Mouse (Mus musculus) embryonic facial prominence, embryonic 13.5 days (tissue): ENCODE measurements at regions not wholly inside any gene's neighbourhood (a gene's known extent, or its start where the extent isn't known, plus 50 kb on each side); places are given as distances from the start of the nearest gene placed in this dataset.

Source experiments
- ATAC-seq: fragments of 200-750 bp; cut with Nextera tagmentation; 2 replicates; pipeline ENCODE4 v1.8.0; 2017; ENCODE audit warnings: low read depth; ENCODE audit not compliant: insufficient number of reproducible peaks, insufficient read depth, low FRiP score, low TSS enrichment
- H3K27ac ChIP-seq: fragments of 300-500 bp; sonication (generic); 2 replicates; pipeline ENCODE4 v1.5.1; 2015; ENCODE audit warnings: moderate library complexity, mild to moderate bottlenecking, inconsistent platforms
- H3K27me3 ChIP-seq: fragments of 300-500 bp; sonication (generic); 2 replicates; pipeline ENCODE4 v1.6.1; 2015; ENCODE audit warnings: mild to moderate bottlenecking, inconsistent platforms
- H3K36me3 ChIP-seq: fragments of 300-500 bp; sonication (generic); 2 replicates; pipeline ENCODE4 v1.6.1; 2015; ENCODE audit warnings: mild to moderate bottlenecking, inconsistent platforms
- H3K4me1 ChIP-seq: fragments of 300-500 bp; sonication (generic); 2 replicates; pipeline ENCODE4 v1.6.1; 2015; ENCODE audit warnings: inconsistent platforms
- H3K4me2 ChIP-seq: fragments of 300-500 bp; sonication (generic); 2 replicates; pipeline ENCODE4 v1.6.1; 2015; ENCODE audit warnings: moderate library complexity, mild to moderate bottlenecking, inconsistent platforms
- H3K4me3 ChIP-seq: fragments of 300-500 bp; sonication (generic); 2 replicates; pipeline ENCODE4 v1.5.1; 2015; ENCODE audit warnings: mild to moderate bottlenecking, inconsistent platforms
- H3K9ac ChIP-seq: fragments of 300-500 bp; sonication (generic); 2 replicates; pipeline ENCODE4 v1.6.1; 2015; ENCODE audit warnings: mild to moderate bottlenecking, inconsistent platforms
- H3K9me3 ChIP-seq: fragments of 300-500 bp; sonication (generic); 2 replicates; pipeline ENCODE4 v1.6.1; 2016; ENCODE audit warnings: inconsistent platforms
- WGBS: fragments of 180-500 bp; shearing (Covaris S2); methylation state at CpG from one replicate; pipeline ENCODE4 v1.1.7; 2015; ENCODE audit warnings: mixed read lengths; 5-methylcytosine and 5-hydroxymethylcytosine counted together

- Histone ChIP-seq H3K27me3 (no peaks in the 10 kb centered on the region), H3K9me3 (0 out of 2 replicates have a peak, but pooled peaks cover 3% of the 10 kb centered on the region), H3K4me1 (peaks cover 9% of the 10 kb centered on the region), H3K4me2 (no peak overlapping the region), H3K9ac (no peak overlapping the region), H3K4me3 (no peak overlapping the region), H3K36me3 (no peaks in the 10 kb centered on the region), H3K27ac (peak overlapping the region; percentile 70)
- no peak for ATAC-seq
- WGBS = 54% methylated on average over 13 of the region's 13 CpGs
These were observed 236.5 kb upstream of the Klf3 start for GRCm38 (mm10) chr5:64566451-64567390.

- Histone ChIP-seq H3K27me3 (no peaks in the 10 kb centered on the region), H3K9me3 (0 out of 2 replicates have a peak, but pooled peaks cover 3% of the 10 kb centered on the region), H3K27ac (no peak overlapping the region), H3K4me3 (no peak overlapping the region), H3K4me2 (no peak overlapping the region), H3K9ac (no peak overlapping the region), H3K36me3 (no peaks in the 10 kb centered on the region), H3K4me1 (peaks cover 9% of the 10 kb centered on the region)
- no peak for ATAC-seq
- 89% methylated on average over 5 of the region's 5 CpGs for WGBS
These were observed 235.4 kb upstream of the Klf3 start for GRCm38 (mm10) chr5:64567813-64568212.

DNA sequence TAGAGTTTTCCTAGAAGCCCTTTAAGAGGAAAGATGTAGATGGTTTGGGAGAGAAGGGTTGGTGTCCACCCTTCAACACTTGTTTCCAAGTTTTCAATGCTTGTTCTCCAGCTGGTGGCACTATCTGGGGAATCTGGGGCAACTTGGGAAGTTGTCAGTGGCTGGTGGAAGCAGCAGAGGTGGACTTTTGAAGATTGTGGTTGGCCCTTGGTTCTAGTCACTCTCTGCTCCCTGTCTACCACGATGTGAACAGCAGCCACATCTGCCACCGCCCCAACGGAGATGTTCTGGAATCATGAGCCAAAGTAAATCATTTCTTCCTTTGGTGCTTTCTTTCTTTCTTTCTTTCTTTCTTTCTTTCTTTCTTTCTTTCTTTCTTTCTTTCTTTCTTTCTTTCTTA is 234.9 kb upstream of the Klf3 start:
- Histone ChIP-seq H3K4me3 (no peak overlapping the region), H3K4me1 (peaks cover 9% of the 10 kb centered on the region), H3K27me3 (no peaks in the 10 kb centered on the region), H3K4me2 (no peak overlapping the region), H3K36me3 (no peaks in the 10 kb centered on the region), H3K27ac (no peak overlapping the region), H3K9ac (no peak overlapping the region), H3K9me3 (0 out of 2 replicates have a peak, but pooled peaks cover 3% of the 10 kb centered on the region)
- no peak for ATAC-seq
- 87% methylated on average over 3 of the region's 3 CpGs for WGBS

GRCm38 (mm10) chr5:64574386-64574785 is 228.8 kb upstream of the Klf3 start:
- H3K4me1 ChIP-seq = peaks cover 21% of the 10 kb centered on the region
- no peaks in the 10 kb centered on the region for H3K9me3 ChIP-seq
- WGBS = 87% methylated on average over 10 of the region's 10 CpGs
- no peak for ATAC-seq
- H3K27ac ChIP-seq = no peak overlapping the region
- H3K4me3 ChIP-seq = no peak overlapping the region
- no peaks in the 10 kb centered on the region for H3K27me3 ChIP-seq
- H3K36me3 ChIP-seq = no peaks in the 10 kb centered on the region
- no peak overlapping the region for H3K4me2 ChIP-seq
- H3K9ac ChIP-seq = no peak overlapping the region

DNA sequence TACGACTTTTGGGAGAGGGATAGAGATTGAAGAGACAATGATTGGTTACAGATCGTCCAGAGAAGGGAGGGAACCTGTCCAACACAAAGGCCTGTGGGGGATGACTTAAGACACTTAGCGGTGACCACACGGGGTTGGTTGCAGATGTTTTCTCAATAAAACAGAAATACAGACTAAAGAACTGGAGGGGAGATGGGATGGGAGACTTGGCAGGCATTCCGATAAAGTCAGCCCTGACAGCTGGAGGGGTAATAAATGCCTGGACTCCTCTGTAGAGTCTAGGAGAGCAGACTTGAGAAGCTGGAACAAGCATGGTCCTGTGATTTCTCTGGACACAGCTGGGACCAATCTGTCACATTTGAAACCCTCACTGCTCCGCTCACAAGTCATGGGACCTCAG is 227.3 kb upstream of the Klf3 start:
- WGBS = 63% methylated on average over 6 of the region's 6 CpGs
- H3K27ac ChIP-seq = no peak overlapping the region

DNA sequence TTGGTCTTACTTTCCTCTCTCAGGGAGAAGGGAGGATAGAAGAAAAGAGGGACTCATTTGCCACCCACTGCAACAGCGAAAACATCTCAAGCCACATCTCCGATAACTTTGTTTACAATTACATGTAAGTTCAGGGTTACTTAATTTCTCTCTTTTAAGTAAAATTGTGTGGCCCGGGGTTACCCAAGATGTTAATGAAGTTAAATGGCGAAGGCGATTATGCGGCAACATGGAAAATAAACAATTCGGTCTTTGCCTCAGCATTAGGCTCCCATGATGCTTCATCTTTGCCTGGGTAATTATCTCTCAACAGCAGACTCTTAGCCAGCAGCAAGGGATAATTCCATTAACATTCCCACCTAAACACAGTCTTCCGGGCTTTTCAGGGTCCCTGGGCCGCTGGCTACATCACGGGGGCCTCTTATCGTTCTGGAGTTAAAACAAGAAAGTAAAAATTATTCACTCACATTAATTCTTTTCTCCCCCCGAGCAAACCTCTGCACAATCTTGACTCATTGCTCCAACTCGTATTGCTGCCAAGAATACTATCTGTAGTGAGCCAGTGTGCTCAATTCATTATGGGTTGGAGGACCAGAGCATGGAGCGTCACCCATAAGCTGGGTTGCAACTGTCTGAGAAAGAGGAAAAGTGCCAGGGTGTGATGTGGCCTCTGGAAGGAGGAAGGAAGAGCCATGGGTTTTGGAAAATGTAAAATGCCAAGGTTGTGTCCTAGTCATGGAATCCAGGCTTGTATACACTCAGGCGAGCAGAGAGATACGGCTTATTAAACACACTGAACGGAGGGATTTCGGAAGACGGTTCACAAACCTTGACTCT is 226.5 kb upstream of the Klf3 start:
- WGBS = 64% methylated on average over 19 of the region's 19 CpGs
- no peak overlapping the region for H3K27ac ChIP-seq
- no peak for ATAC-seq

More for the DNA sequence above, 227.3 kb upstream of the Klf3 start:
- H3K4me1 ChIP-seq = peaks cover 34% of the 10 kb centered on the region
- no peaks in the 10 kb centered on the region for H3K9me3 ChIP-seq
- H3K9ac ChIP-seq = no peak overlapping the region
- ATAC-seq = no peak
- H3K4me3 ChIP-seq = no peak overlapping the region
- no peak overlapping the region for H3K4me2 ChIP-seq
- H3K27me3 ChIP-seq = no peaks in the 10 kb centered on the region
- H3K36me3 ChIP-seq = no peaks in the 10 kb centered on the region

DNA sequence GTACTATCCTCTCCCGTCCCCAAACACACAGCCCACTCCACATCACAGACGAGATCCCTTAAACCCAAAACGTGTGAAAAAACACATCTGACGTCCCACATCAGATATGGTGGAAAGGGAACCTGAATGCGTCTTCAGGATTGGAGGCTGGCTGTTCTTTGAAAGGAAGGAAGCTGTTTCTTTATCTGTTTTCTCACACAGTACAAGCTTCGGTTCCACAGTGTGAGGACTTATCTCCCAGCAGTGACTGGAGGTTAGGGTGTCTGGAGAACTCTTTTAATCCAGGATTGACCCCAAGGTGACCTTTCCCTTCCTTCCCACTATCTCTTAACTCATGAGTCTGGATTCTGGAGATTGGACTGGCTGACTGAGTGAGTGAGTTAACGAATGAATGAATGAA is 225.8 kb upstream of the Klf3 start:
- no peaks in the 10 kb centered on the region for H3K9me3 ChIP-seq
- H3K4me1 ChIP-seq = peaks cover 44% of the 10 kb centered on the region
- no peaks in the 10 kb centered on the region for H3K27me3 ChIP-seq
- 77% methylated on average over 7 of the region's 7 CpGs for WGBS
- no peak overlapping the region for H3K4me2 ChIP-seq
- ATAC-seq = no peak
- H3K27ac ChIP-seq = no peak overlapping the region
- no peaks in the 10 kb centered on the region for H3K36me3 ChIP-seq
- H3K9ac ChIP-seq = no peak overlapping the region
- no peak overlapping the region for H3K4me3 ChIP-seq

More for the DNA sequence above, 226.5 kb upstream of the Klf3 start:
- Histone ChIP-seq H3K9me3 (no peaks in the 10 kb centered on the region), H3K36me3 (no peaks in the 10 kb centered on the region), H3K4me3 (no peak overlapping the region), H3K4me2 (no peak overlapping the region), H3K4me1 (peaks cover 42% of the 10 kb centered on the region), H3K9ac (no peak overlapping the region), H3K27me3 (no peaks in the 10 kb centered on the region)

DNA sequence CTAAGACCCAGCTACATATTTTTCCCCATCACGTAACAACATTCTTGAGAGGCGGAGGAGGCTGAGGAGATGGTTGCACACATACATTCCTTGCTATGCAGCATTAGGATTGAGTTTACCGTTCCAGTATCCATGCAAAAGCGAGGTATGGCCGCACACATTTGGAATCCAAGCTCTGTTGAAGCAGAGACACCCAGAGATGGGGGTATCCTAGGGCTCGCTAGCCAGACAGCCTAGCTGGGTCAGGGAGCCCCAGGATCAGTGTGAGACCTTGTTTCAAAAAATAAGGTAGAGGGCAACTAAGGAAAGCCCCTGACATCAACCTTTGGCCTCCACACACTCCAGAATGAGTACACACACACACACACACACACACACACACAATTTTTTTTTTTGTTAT is 224.7 kb upstream of the Klf3 start:
- no peak for ATAC-seq
- Histone ChIP-seq H3K4me2 (no peak overlapping the region), H3K9me3 (no peaks in the 10 kb centered on the region), H3K4me3 (no peak overlapping the region), H3K27me3 (no peaks in the 10 kb centered on the region), H3K27ac (no peak overlapping the region), H3K9ac (no peak overlapping the region), H3K4me1 (peaks cover 44% of the 10 kb centered on the region), H3K36me3 (no peaks in the 10 kb centered on the region)
- 90% methylated on average over 6 of the region's 6 CpGs for whole genome bisulfite sequencing

- H3K9ac ChIP-seq = no peak overlapping the region
- H3K9me3 ChIP-seq = no peaks in the 10 kb centered on the region
- no peaks in the 10 kb centered on the region for H3K27me3 ChIP-seq
- 38% methylated on average over 5 of the region's 5 CpGs for WGBS
- H3K4me2 ChIP-seq = peak overlapping the region; percentile 48; the same call in 1 of the 2 replicates
- ATAC-seq = no peak
- H3K36me3 ChIP-seq = no peaks in the 10 kb centered on the region
- H3K4me1 ChIP-seq = peaks cover 44% of the 10 kb centered on the region
- peak overlapping the region; percentile 78; the same call in 1 of the 2 replicates for H3K27ac ChIP-seq
- no peak overlapping the region for H3K4me3 ChIP-seq
These were observed 224.1 kb upstream of the Klf3 start for GRCm38 (mm10) chr5:64579086-64579485.

- Histone ChIP-seq H3K9ac (peak overlapping the region; percentile 22; the same call in 1 of the 2 replicates), H3K27me3 (no peaks in the 10 kb centered on the region), H3K27ac (peak overlapping the region; percentile 78), H3K4me2 (peak overlapping the region; percentile 48), H3K4me1 (peaks cover 44% of the 10 kb centered on the region), H3K36me3 (no peaks in the 10 kb centered on the region), H3K9me3 (no peaks in the 10 kb centered on the region), H3K4me3 (no peak overlapping the region)
- WGBS = 7% methylated on average over 14 of the region's 14 CpGs
- peak; percentile 73 for ATAC-seq
These were observed 223.5 kb upstream of the Klf3 start for GRCm38 (mm10) chr5:64579494-64580339.

DNA sequence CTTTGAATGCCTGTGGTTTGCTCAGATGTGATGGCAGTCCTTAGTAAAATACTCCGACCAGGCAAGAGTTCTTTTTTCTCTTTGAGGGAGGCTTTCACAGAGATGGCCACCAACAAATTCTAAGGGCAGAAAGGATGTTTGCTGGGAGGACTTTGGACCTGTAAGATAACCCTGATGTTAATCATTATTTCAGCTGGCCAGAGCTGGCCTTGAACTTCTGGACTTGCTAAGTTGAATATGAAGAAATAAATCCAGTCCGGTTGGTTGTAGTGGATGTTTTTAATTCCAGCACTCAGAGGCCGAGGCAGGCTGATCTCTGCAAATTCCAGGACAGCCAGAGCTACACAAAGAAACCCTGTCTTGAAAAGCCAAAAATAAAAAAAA is 222.9 kb upstream of the Klf3 start:
- peaks cover 47% of the 10 kb centered on the region for H3K4me1 ChIP-seq
- 73% methylated on average over 3 of the region's 3 CpGs for WGBS
- no peaks in the 10 kb centered on the region for H3K36me3 ChIP-seq

More for the DNA sequence above, 222.9 kb upstream of the Klf3 start:
- ATAC-seq = no peak
- no peak overlapping the region for H3K4me3 ChIP-seq
- H3K27ac ChIP-seq = peak overlapping the region; percentile 78
- no peak overlapping the region for H3K9ac ChIP-seq
- H3K9me3 ChIP-seq = no peaks in the 10 kb centered on the region
- H3K27me3 ChIP-seq = no peaks in the 10 kb centered on the region
- peak overlapping the region; percentile 48 for H3K4me2 ChIP-seq
